Mouse (Mus musculus) cerebellum, adult 2 months (tissue): ENCODE measurements around the gene Ssr2. TPM values are rescaled to one million over a fixed set of nuclear protein-coding genes. Genes with fewer than 3 reads are reported as not detected.

Experiments used
- DNase-seq, 2 experiments: peaks; one replicate each; pipeline ENCODE4 v3.0.0; 2021
- H3K27ac ChIP-seq: fragments of 200-500 bp; 2 replicates; pipeline ENCODE4 v1.5.1; 2012; ENCODE audit warnings: low read length, control low read depth, inconsistent platforms; ENCODE audit not compliant: insufficient read depth
- H3K27me3 ChIP-seq: fragments of 200-500 bp; 2 replicates; pipeline ENCODE4 v1.6.1; 2012; ENCODE audit warnings: inconsistent platforms, mild to moderate bottlenecking, low read length, moderate library complexity; ENCODE audit not compliant: control insufficient read depth, insufficient read depth
- H3K4me1 ChIP-seq: fragments of 200-500 bp; 2 replicates; pipeline ENCODE4 v1.6.1; 2011; ENCODE audit warnings: low read length; ENCODE audit not compliant: control insufficient read depth, insufficient read depth
- H3K4me3 ChIP-seq: fragments of 200-500 bp; replicated peaks from 2 replicates; pipeline ENCODE3; 2011; ENCODE audit warnings: mild to moderate bottlenecking, low read depth, low read length, control low read depth; ENCODE audit not compliant: insufficient read depth
- CTCF ChIP-seq: fragments of 200-500 bp; IDR thresholded peaks from 2 replicates; pipeline ENCODE4 v1.5.1; 2011; ENCODE audit warnings: low read depth, mild to moderate bottlenecking, control low read depth, low read length, moderate library complexity, borderline replicate concordance; ENCODE audit not compliant: insufficient read depth
- POLR2A ChIP-seq: fragments of 200-500 bp; IDR thresholded peaks from 2 replicates; pipeline ENCODE4 v1.6.1; 2011; ENCODE audit warnings: low read length, control low read depth, borderline replicate concordance; ENCODE audit not compliant: insufficient read depth
- WGBS: fragments of 180-500 bp; shearing (Covaris S2); methylation state at CpG from one replicate; pipeline ENCODE4 v1.1.7; 2018; 5-methylcytosine and 5-hydroxymethylcytosine counted together
- polyA plus RNA-seq: library from polyadenylated mRNA; depleted of rRNA; stranded (reverse); fragments of >200 nt; gene quantifications from 2 replicates; pipeline ENCODE4 v1.2.3, GENCODE M21; 2012

Gene Ssr2
- polyA plus RNA-seq, 1 experiment, result 141 TPM

DNA sequence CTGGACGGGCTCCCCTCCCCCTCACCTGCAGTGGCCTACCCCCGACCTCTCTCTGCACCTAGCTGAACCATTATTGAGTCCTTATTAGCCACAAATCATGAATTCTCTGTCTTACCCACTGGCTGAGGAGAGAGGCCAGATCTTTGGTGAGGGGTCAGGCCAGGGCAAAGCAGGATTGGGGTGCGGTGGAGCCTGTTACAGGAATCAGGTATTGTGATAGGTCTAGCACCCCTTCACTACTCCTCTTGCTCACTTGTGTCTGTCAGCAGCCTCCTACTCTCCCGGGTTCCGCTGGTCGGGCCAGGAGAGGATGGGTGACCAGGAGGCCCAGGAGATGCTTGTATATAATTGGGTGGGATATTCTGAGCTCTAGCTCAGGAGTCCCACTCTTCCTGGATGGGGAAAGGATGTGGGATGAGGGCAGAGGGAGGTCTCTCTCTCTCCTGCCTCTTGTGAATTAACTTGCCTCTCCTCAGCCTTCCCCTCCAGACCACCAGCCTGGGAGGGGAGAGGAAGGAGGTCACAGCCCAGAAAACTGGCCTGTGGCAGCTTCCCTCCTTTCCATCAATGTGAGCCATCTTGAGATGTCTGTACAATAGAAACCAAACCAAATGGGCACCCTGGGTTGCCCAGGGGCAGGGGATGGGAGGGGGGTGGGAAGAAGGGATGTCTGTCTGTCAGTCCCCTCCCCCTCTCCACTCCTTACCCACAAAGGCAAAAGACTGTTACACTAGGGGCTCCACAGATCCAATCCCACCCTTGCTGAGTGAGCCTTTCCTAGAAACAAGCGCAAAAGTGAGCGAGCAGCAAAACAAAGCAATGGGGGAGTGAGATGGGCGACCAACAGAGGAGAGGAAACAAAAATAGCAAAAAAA is 37.2 kb upstream of the Ssr2 start:
- Histone ChIP-seq H3K4me1 (peaks cover 23% of the 10 kb centered on the region), H3K4me3 (no peak overlapping the region), H3K27me3 (no peaks in the 10 kb centered on the region), H3K27ac (no peak overlapping the region)
- no peak for TF ChIP-seq POLR2A
- TF ChIP-seq CTCF, result no peak
- WGBS, result 52% methylated on average over 9 of the region's 9 CpGs
- no peak for DNase-seq

DNA sequence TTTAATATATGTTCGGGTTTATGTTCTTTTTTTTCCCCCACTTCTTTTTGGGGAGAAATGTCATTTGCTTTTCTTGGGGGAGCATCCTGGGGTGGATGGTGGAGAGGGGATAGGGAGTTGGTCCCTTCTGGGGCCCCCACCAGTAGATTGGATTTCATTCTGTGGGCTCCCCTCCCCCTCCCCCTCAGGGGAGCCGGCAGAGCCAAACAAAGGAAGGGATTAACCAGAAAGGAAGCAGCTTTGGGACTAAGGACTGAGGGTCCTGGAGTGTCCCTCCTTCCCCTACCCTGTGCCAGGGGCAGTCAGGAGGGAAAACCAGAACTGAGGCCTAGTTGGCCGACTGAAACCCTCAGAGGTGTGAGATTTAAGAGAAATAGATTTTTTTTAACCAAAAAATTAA is 36.3 kb upstream of the Ssr2 start:
- WGBS, result 63% methylated on average over 3 of the region's 3 CpGs
- no peaks in the 10 kb centered on the region for H3K27me3 ChIP-seq
- peaks cover 28% of the 10 kb centered on the region for H3K4me1 ChIP-seq
- H3K27ac ChIP-seq, result no peak overlapping the region
- H3K4me3 ChIP-seq, result no peak overlapping the region
- no peak for DNase-seq
- TF ChIP-seq POLR2A, result no peak
- TF ChIP-seq CTCF, result no peak

DNA sequence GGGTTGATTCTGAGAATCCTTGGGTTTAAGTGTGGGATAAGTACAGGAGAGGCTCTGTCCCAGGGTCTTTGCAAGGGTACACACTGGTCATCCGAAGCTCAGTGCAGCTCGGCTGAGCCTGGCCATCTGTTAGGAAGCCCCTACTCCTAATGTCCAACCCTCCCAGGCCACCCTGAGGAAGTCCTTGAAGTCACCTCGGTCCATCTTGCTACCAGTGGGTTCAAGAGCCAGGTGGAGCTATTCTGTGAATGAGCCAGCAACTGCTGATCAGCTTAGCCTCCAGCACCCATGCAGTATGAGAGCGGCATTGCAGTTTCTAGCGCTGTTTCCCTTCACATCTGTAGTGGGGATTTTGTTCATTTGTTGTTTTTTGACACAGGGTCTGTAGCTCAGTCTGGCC is 35.6 kb upstream of the Ssr2 start:
- H3K27ac ChIP-seq, result no peak overlapping the region
- DNase-seq, result no peak

DNA sequence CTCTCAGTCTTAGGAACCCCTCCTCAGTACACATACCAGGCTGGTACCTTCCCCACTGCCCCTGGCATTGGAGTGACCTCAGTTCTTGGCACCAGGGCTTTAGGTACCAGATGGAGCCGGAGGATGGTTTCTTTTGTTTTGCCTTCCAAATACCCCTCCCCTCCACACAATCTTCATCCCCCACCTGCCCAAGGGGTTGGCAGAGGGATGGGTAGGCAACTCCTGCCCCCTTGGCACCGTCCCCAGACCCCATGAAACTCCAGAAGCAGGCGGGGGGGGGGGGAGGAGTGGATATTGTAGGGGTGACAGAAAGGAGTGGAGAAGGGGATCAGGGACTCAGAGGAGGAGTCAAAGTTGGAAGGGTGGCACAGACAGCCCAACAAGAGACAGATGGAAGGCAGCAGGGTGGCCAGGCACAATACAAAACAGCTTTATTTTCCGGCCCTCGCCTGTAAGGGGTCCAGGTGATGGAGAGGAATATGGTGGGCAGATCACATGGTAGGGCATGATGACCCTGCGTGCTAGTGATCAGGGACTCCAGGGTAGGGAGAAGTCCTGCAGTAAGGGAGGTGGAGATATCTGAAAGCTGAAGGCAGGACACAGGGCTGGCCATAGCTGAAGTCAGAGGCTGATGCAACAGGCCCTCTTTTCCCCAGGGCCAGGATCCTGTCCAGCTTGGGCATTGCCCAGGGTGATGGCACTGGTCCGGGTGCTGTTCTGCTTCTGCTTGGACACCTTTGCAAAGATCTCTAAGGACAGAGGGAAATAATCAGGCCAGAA is 33.9 kb upstream of the Ssr2 start:
- peak; percentile 62 to 66 for DNase-seq
- TF ChIP-seq CTCF, result no peak
- TF ChIP-seq POLR2A, result 0 out of 2 replicates have a peak, but pooled peaks have one; percentile 26
- no peak overlapping the region for H3K4me3 ChIP-seq
- H3K27ac ChIP-seq, result peak overlapping the region; percentile 64
- peaks cover 35% of the 10 kb centered on the region for H3K4me1 ChIP-seq
- WGBS, result 10% methylated on average over 7 of the region's 7 CpGs
- H3K27me3 ChIP-seq, result no peaks in the 10 kb centered on the region

More for the DNA sequence above, 35.6 kb upstream of the Ssr2 start:
- Histone ChIP-seq H3K4me1 (peaks cover 33% of the 10 kb centered on the region), H3K4me3 (no peak overlapping the region), H3K27me3 (no peaks in the 10 kb centered on the region)
- 49% methylated on average over 5 of the region's 5 CpGs for WGBS
- TF ChIP-seq POLR2A (no peak), CTCF (no peak)

DNA sequence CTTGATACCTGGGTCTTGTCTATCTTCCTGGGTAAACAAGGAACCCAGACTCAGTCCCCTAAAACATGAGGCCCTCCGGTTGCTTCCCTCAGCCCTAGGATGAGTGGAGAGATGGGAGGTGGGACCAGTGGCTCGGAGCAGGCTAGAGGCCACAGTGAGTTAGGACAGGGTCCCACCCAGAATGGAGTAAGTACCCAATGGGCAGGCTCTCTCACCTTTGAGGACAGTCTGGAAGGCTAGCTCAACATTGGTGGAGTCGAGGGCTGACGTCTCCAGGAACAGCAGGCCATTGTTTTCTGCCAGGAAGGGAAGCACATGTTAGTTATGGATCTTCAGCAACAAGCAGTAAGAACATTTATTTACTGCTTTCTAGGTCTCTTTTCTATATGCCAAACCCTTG is 33.2 kb upstream of the Ssr2 start:
- TF ChIP-seq CTCF, result no peak
- peak overlapping the region; percentile 64 for H3K27ac ChIP-seq
- no peak for DNase-seq
- no peak overlapping the region for H3K4me3 ChIP-seq
- 37% methylated on average over 4 of the region's 4 CpGs for WGBS
- no peaks in the 10 kb centered on the region for H3K27me3 ChIP-seq
- peaks cover 35% of the 10 kb centered on the region for H3K4me1 ChIP-seq

DNA sequence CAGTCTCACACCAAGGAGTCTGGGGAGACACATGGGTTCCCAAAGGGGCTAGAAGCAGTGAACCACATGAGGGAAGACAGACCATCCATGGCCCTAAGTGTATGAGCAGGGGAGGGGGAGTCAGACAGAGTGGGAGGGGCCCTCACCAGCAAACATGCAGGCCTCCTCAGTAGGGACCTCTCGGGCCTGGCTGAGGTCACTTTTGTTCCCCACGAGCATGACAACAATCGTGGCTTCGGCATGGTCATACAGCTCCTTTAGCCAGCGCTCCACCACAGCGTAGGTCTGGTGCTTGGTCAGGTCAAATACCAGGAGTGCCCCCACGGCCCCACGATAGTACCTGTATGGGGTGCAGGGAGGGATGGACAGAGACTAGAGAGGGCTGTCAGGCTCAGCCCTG is 32.5 kb upstream of the Ssr2 start:
- Histone ChIP-seq H3K4me1 (peaks cover 35% of the 10 kb centered on the region), H3K27me3 (no peaks in the 10 kb centered on the region), H3K4me3 (no peak overlapping the region), H3K27ac (no peak overlapping the region)
- WGBS, result 85% methylated on average over 8 of the region's 8 CpGs
- TF ChIP-seq POLR2A (no peak), CTCF (no peak)
- no peak for DNase-seq

DNA sequence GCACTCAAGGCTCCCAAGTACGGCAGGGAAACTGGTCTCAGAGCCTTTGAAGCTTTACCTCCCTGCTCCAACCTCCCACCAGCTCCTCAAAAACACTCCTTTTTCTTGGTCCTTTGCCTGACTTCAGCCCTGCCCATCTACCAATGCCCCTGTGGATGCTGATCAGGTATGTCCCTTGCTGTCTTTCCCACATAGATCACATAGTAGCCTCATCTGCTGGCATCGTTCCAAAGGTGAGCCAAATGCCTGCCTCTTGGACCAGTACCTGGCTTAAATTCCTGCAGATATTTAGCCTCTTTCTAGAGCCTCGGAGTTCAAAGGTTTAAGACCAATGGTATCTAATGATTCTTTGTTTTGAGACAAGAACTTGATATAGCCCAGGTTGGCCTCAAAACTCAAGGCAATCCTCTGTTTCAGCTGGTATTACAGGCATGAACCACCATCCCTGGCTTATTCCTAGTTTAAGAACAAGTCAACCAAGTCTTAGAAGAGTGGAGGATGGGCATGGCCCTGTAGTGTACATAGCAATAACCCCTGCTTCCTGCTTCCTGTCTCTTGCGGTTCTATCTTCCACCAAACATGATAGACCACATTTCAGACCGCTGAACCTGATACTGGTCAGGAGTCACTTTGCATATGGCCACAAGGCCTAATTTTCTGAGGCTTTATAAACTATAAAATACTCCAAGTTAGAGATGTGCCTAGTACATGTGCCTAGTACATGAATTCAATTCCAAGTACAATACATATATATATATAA is 31.8 kb upstream of the Ssr2 start:
- no peak for DNase-seq
- Histone ChIP-seq H3K27me3 (no peaks in the 10 kb centered on the region), H3K27ac (no peak overlapping the region), H3K4me1 (peaks cover 35% of the 10 kb centered on the region), H3K4me3 (no peak overlapping the region)
- 65% methylated on average over 5 of the region's 5 CpGs for WGBS
- TF ChIP-seq POLR2A, result no peak
- TF ChIP-seq CTCF, result no peak
